Mouse (Mus musculus) heart, embryonic 10.5 days (tissue): ENCODE results near the gene Smc5. TPM values are rescaled to one million over a fixed set of nuclear protein-coding genes. Genes with fewer than 3 reads are reported as not detected.

Experiments
- DNase-seq: peaks from one replicate; pipeline ENCODE4 v3.0.0-alpha.2; 2017; ENCODE audit warnings: low spot score
- H3K27ac ChIP-seq: fragments of 300-500 bp; sonication (generic); 2 replicates; pipeline ENCODE4 v1.5.1; 2016; ENCODE audit warnings: mild to moderate bottlenecking
- H3K27me3 ChIP-seq: fragments of 300-500 bp; sonication (generic); 2 replicates; pipeline ENCODE4 v1.6.1; 2016; ENCODE audit warnings: mild to moderate bottlenecking; ENCODE audit not compliant: poor library complexity, insufficient read depth, severe bottlenecking
- H3K36me3 ChIP-seq: fragments of 300-500 bp; sonication (generic); 2 replicates; pipeline ENCODE4 v1.6.1; 2016; ENCODE audit warnings: mild to moderate bottlenecking, moderate library complexity
- H3K4me1 ChIP-seq: fragments of 300-500 bp; sonication (generic); 2 replicates; pipeline ENCODE4 v1.6.1; 2016; ENCODE audit warnings: mild to moderate bottlenecking
- H3K4me3 ChIP-seq: fragments of 300-500 bp; sonication (generic); 2 replicates; pipeline ENCODE4 v1.5.1; 2016; ENCODE audit warnings: mild to moderate bottlenecking, moderate library complexity
- H3K9me3 ChIP-seq: fragments of 300-500 bp; sonication (generic); 2 replicates; pipeline ENCODE4 v1.6.1; 2016; ENCODE audit warnings: mild to moderate bottlenecking, moderate library complexity
- WGBS: fragments of 180-500 bp; shearing (Covaris S2); methylation state at CpG from one replicate; pipeline ENCODE4 v1.1.7; 2016; 5-methylcytosine and 5-hydroxymethylcytosine counted together
- polyA plus RNA-seq: library from polyadenylated mRNA; unstranded; fragments of >200 nt; fragmentation: Nextera tagmentation; extraction: Ambion mirVana; gene quantifications from 2 replicates; pipeline ENCODE4 v1.2.1, GENCODE M21; 2016

Gene Smc5
- polyA plus RNA-seq, 1 experiment from 2014 or later: 39.1 TPM

- no peaks in the 10 kb centered on the region for H3K36me3 ChIP-seq
- WGBS: 89% methylated on average over 3 of the region's 3 CpGs
- H3K4me1 ChIP-seq: peaks cover 6% of the 10 kb centered on the region
- H3K9me3 ChIP-seq: no peaks in the 10 kb centered on the region
- H3K27me3 ChIP-seq: no peaks in the 10 kb centered on the region
- H3K27ac ChIP-seq: no peak overlapping the region
- H3K4me3 ChIP-seq: no peak overlapping the region
- DNase-seq: no peak
These were observed 95.2 kb downstream of the Smc5 start for GRCm38 (mm10) chr19:23178533-23178932.

- WGBS: 82% methylated on average over 2 of the region's 2 CpGs
- no peak overlapping the region for H3K4me3 ChIP-seq
- DNase-seq: peak; percentile 39
These were observed 98.2 kb downstream of the Smc5 start for GRCm38 (mm10) chr19:23175511-23175910.

GRCm38 (mm10) chr19:23175090-23175489, 98.6 kb downstream of the Smc5 start:
- 72% methylated on average over 3 of the region's 3 CpGs for WGBS
- Histone ChIP-seq H3K27ac (no peak overlapping the region), H3K27me3 (no peaks in the 10 kb centered on the region), H3K9me3 (no peaks in the 10 kb centered on the region; the same call in 1 of the 2 replicates), H3K4me1 (peaks cover 6% of the 10 kb centered on the region), H3K4me3 (no peak overlapping the region), H3K36me3 (no peaks in the 10 kb centered on the region)
- DNase-seq: peak; percentile 57

More at GRCm38 (mm10) chr19:23175511-23175910, 98.2 kb downstream of the Smc5 start:
- H3K4me1 ChIP-seq: peaks cover 6% of the 10 kb centered on the region
- H3K27ac ChIP-seq: no peak overlapping the region
- no peaks in the 10 kb centered on the region for H3K9me3 ChIP-seq
- no peaks in the 10 kb centered on the region for H3K27me3 ChIP-seq
- H3K36me3 ChIP-seq: no peaks in the 10 kb centered on the region

GRCm38 (mm10) chr19:23171136-23171535, 102.6 kb downstream of the Smc5 start:
- no peak overlapping the region for H3K4me3 ChIP-seq

GRCm38 (mm10) chr19:23170476-23170875, 103.2 kb downstream of the Smc5 start:
- WGBS: 76% methylated on average over 5 of the region's 5 CpGs

More at GRCm38 (mm10) chr19:23171136-23171535, 102.6 kb downstream of the Smc5 start:
- Histone ChIP-seq H3K4me1 (peaks cover 6% of the 10 kb centered on the region), H3K27me3 (no peaks in the 10 kb centered on the region), H3K36me3 (no peaks in the 10 kb centered on the region; the same call in 1 of the 2 replicates), H3K27ac (no peak overlapping the region), H3K9me3 (no peaks in the 10 kb centered on the region; the same call in 1 of the 2 replicates)
- peak; percentile 62 for DNase-seq
- 95% methylated on average over 2 of the region's 2 CpGs for WGBS

GRCm38 (mm10) chr19:23169659-23170050, 104.0 kb downstream of the Smc5 start:
- WGBS: 80% methylated on average over 2 of the region's 2 CpGs
- Histone ChIP-seq H3K36me3 (no peaks in the 10 kb centered on the region; the same call in 1 of the 2 replicates), H3K9me3 (no peaks in the 10 kb centered on the region; the same call in 1 of the 2 replicates), H3K4me3 (no peak overlapping the region), H3K4me1 (no peaks in the 10 kb centered on the region), H3K27me3 (no peaks in the 10 kb centered on the region), H3K27ac (no peak overlapping the region)
- no peak for DNase-seq

More at GRCm38 (mm10) chr19:23170476-23170875, 103.2 kb downstream of the Smc5 start:
- Histone ChIP-seq H3K36me3 (no peaks in the 10 kb centered on the region; the same call in 1 of the 2 replicates), H3K4me1 (peaks cover 5% of the 10 kb centered on the region), H3K27me3 (no peaks in the 10 kb centered on the region), H3K9me3 (no peaks in the 10 kb centered on the region; the same call in 1 of the 2 replicates), H3K4me3 (no peak overlapping the region), H3K27ac (no peak overlapping the region)
- peak; percentile 47 for DNase-seq

- Histone ChIP-seq H3K9me3 (no peaks in the 10 kb centered on the region; the same call in 1 of the 2 replicates), H3K4me3 (no peak overlapping the region), H3K4me1 (no peaks in the 10 kb centered on the region), H3K36me3 (no peaks in the 10 kb centered on the region; the same call in 1 of the 2 replicates), H3K27ac (no peak overlapping the region), H3K27me3 (no peaks in the 10 kb centered on the region)
- whole genome bisulfite sequencing: 74% methylated on average over 5 of the region's 5 CpGs
- peak; percentile 61 for DNase-seq
These were observed 104.6 kb downstream of the Smc5 start for GRCm38 (mm10) chr19:23168899-23169658.

- Histone ChIP-seq H3K4me3 (no peak overlapping the region), H3K4me1 (peaks cover 15% of the 10 kb centered on the region), H3K36me3 (no peaks in the 10 kb centered on the region; the same call in 1 of the 2 replicates), H3K9me3 (no peaks in the 10 kb centered on the region; the same call in 1 of the 2 replicates), H3K27me3 (no peaks in the 10 kb centered on the region), H3K27ac (no peak overlapping the region)
- WGBS: 81% methylated on average over 11 of the region's 11 CpGs
- no peak for DNase-seq
These were observed 107.0 kb downstream of the Smc5 start for GRCm38 (mm10) chr19:23166550-23167284.

GRCm38 (mm10) chr19:23164651-23165240, 109.0 kb downstream of the Smc5 start:
- no peaks in the 10 kb centered on the region for H3K36me3 ChIP-seq
- H3K27ac ChIP-seq: no peak overlapping the region
- H3K4me1 ChIP-seq: peaks cover 15% of the 10 kb centered on the region
- DNase-seq: no peak
- no peak overlapping the region for H3K4me3 ChIP-seq
- H3K27me3 ChIP-seq: no peaks in the 10 kb centered on the region
- WGBS: 91% methylated on average over 16 of the region's 16 CpGs
- no peaks in the 10 kb centered on the region for H3K9me3 ChIP-seq

- Histone ChIP-seq H3K9me3 (no peaks in the 10 kb centered on the region), H3K4me1 (peaks cover 15% of the 10 kb centered on the region), H3K4me3 (no peak overlapping the region), H3K27ac (no peak overlapping the region), H3K36me3 (no peaks in the 10 kb centered on the region), H3K27me3 (no peaks in the 10 kb centered on the region)
- WGBS: 67% methylated on average over 3 of the region's 3 CpGs
- DNase-seq: no peak
These were observed 110.3 kb downstream of the Smc5 start for GRCm38 (mm10) chr19:23163361-23163760.

- peaks cover 15% of the 10 kb centered on the region for H3K4me1 ChIP-seq
- no peaks in the 10 kb centered on the region for H3K36me3 ChIP-seq
- WGBS: 68% methylated on average over 6 of the region's 6 CpGs
- H3K9me3 ChIP-seq: no peaks in the 10 kb centered on the region
- H3K4me3 ChIP-seq: no peak overlapping the region
- H3K27me3 ChIP-seq: no peaks in the 10 kb centered on the region
- H3K27ac ChIP-seq: no peak overlapping the region
- DNase-seq: no peak
These were observed 110.8 kb downstream of the Smc5 start for GRCm38 (mm10) chr19:23162877-23163276.

- DNase-seq: no peak
- WGBS: 16% methylated on average over 8 of the region's 8 CpGs
- Histone ChIP-seq H3K4me3 (no peak overlapping the region), H3K27me3 (no peaks in the 10 kb centered on the region), H3K4me1 (peaks cover 15% of the 10 kb centered on the region), H3K27ac (no peak overlapping the region), H3K36me3 (no peaks in the 10 kb centered on the region), H3K9me3 (no peaks in the 10 kb centered on the region)
These were observed 111.3 kb downstream of the Smc5 start for GRCm38 (mm10) chr19:23162387-23162809.
